Mouse (Mus musculus): ENCODE measurements around the gene Dnajc11. TPM values are rescaled to one million over a fixed set of nuclear protein-coding genes. Genes with fewer than 3 reads are reported as not detected.

Dnajc11 gene
- polyA plus RNA-seq, 1 experiment from 2014 or later: 89.8 TPM

Other genes with a start within 250 kb of the Dnajc11 start
- 119 and 123 TPM in 2 replicates for gene Camta1, start 71.8 kb upstream of the Dnajc11 start, polyA plus RNA-seq (2015; fragmentation: Nextera tagmentation; extraction: Ambion mirVana)
- 32.7 and 42.7 TPM in 2 replicates for gene Thap3, start 55.3 kb downstream of the Dnajc11 start, polyA plus RNA-seq (2015; fragmentation: Nextera tagmentation; extraction: Ambion mirVana)
- 20.5 and 21.8 TPM in 2 replicates for gene Phf13, start 62.6 kb downstream of the Dnajc11 start, polyA plus RNA-seq (2015; fragmentation: Nextera tagmentation; extraction: Ambion mirVana)
- gene Klhl21, start 75.1 kb downstream of the Dnajc11 start, polyA plus RNA-seq (2015; fragmentation: Nextera tagmentation; extraction: Ambion mirVana): 2.9 and 3.6 TPM in 2 replicates
- 23.4 and 25.4 TPM in 2 replicates for gene Zbtb48, start 94.0 kb downstream of the Dnajc11 start, polyA plus RNA-seq (2015; fragmentation: Nextera tagmentation; extraction: Ambion mirVana)
- 0.97 and 1.6 TPM in 2 replicates for gene Tas1r1, start 104.9 kb downstream of the Dnajc11 start, polyA plus RNA-seq (2015; fragmentation: Nextera tagmentation; extraction: Ambion mirVana)
- 25.1 and 27.7 TPM in 2 replicates for gene Nol9, start 105.6 kb downstream of the Dnajc11 start, polyA plus RNA-seq (2015; fragmentation: Nextera tagmentation; extraction: Ambion mirVana)
- gene Plekhg5, start 138.8 kb downstream of the Dnajc11 start, polyA plus RNA-seq (2015; fragmentation: Nextera tagmentation; extraction: Ambion mirVana): 11.7 and 13.2 TPM in 2 replicates
- gene Tnfrsf25, start 182.2 kb downstream of the Dnajc11 start, polyA plus RNA-seq (2015; fragmentation: Nextera tagmentation; extraction: Ambion mirVana): 0.97 and 1.5 TPM in 2 replicates
- 0.08 and 0.12 TPM in 2 replicates for gene Espn, start 218.7 kb downstream of the Dnajc11 start, polyA plus RNA-seq (2015; fragmentation: Nextera tagmentation; extraction: Ambion mirVana)
- not detected in 2 replicates for gene Hes2, start 225.2 kb downstream of the Dnajc11 start, polyA plus RNA-seq (2015; fragmentation: Nextera tagmentation; extraction: Ambion mirVana)
- 210 and 269 TPM in 2 replicates for gene Acot7, start 244.4 kb downstream of the Dnajc11 start, polyA plus RNA-seq (2015; fragmentation: Nextera tagmentation; extraction: Ambion mirVana)